Mouse (Mus musculus) embryo, embryonic 10.5 days (tissue): ENCODE data around the gene Krtap12-1.
"Not testable (repeated sequence)": the region's sequence is repeated elsewhere in the genome, so short reads cannot be mapped to it uniquely, and the experiment has no call there.

ENCODE experiments used
- DNase-seq: peaks from one replicate; pipeline ENCODE4 v3.0.0-alpha.2; 2015; ENCODE audit warnings: low spot score

Krtap12-1 gene

GRCm38 (mm10) chr10:77741924-77742688 is 21.7 kb downstream of the Krtap12-1 start, which contains the start of gene Gm18596:
TSS of gene Gm18596 (minus strand) at chr10:77742638.
- not testable (repeated sequence) for DNase-seq

GRCm38 (mm10) chr10:77750686-77751085 is 30.3 kb downstream of the Krtap12-1 start:
- not testable (repeated sequence) for DNase-seq

GRCm38 (mm10) chr10:77751254-77751653 is 30.9 kb downstream of the Krtap12-1 start, which contains the start of gene Gm9736:
TSS of gene Gm9736 (minus strand) at chr10:77751354.
- not testable (repeated sequence) for DNase-seq

GRCm38 (mm10) chr10:77752312-77752711 is 31.9 kb downstream of the Krtap12-1 start:
- not testable (repeated sequence) for DNase-seq

- no peak for DNase-seq
Observed at GRCm38 (mm10) chr10:77753448-77753847, 33.0 kb downstream of the Krtap12-1 start.

- DNase-seq = not testable (repeated sequence)
Observed at GRCm38 (mm10) chr10:77759582-77759981, 39.2 kb downstream of the Krtap12-1 start, which contains the start of gene Gm3233. TSS of gene Gm3233 (minus strand) at chr10:77759682.

GRCm38 (mm10) chr10:77769727-77770126 is 49.3 kb downstream of the Krtap12-1 start:
- DNase-seq = no peak
